8 mouse cellular contexts compared by ENCODE assay signal in the genomic region with DNA sequence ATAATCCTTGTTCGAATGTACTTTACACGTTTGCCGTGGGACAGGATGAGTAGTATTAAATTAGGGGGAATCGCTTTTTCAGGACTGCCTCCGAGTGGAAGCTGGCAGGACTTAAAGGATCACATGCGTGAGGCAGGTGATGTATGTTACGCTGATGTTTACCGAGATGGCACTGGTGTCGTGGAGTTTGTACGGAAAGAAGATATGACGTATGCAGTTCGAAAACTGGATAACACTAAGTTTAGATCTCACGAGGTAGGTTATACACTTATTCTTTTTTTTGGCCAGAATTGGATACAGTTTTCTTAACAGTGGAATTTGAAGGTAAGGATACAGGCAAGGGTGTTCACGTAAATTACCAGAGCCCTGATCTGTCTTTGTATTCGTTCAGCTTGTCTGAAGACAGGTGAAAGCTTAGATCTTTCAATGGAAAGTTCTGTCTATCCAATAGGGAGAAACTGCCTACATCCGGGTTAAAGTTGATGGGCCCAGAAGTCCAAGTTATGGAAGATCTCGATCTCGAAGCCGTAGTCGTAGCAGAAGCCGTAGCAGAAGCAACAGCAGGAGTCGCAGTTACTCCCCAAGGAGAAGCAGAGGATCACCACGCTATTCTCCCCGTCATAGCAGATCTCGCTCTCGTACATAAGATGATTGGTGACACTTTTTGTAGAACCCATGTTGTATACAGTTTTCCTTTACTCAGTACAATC. TPM values are rescaled to one million over a fixed set of nuclear protein-coding genes. Genes with fewer than 3 reads are reported as not detected.
A peak's percentile ranks its signal among the peaks of the same experiment; 100 is the strongest.
DNase-seq lines count a peak whose midpoint lies in the region; ATAC-seq and TF ChIP-seq lines count a peak whose summit lies in the region.

No protein-coding gene starts in this region.

- no peaks in the 10 kb centered on the region for H3K9me3 ChIP-seq in heart, embryonic 11.5 days (replicated peaks; ENCODE audit: control insufficient read depth, low read length)
- no peaks in the 10 kb centered on the region for H3K9me3 ChIP-seq in CH12.LX (replicated peaks; ENCODE audit: low read length)
- H3K9me3 ChIP-seq in forebrain, embryonic 10.5 days = no peaks in the 10 kb centered on the region
- no peaks in the 10 kb centered on the region for H3K9me3 ChIP-seq in stomach, postnatal 0 days (ENCODE audit: control insufficient read depth, low read length)

- H3K79me2 ChIP-seq in CH12.LX (replicated peaks; ENCODE audit: control insufficient read depth, extremely low read depth, insufficient read depth, poor library complexity, severe bottlenecking) = peaks cover 56% of the 10 kb centered on the region
- peaks cover 12% of the 10 kb centered on the region; the same call in 1 of the 2 replicates for H3K79me2 ChIP-seq in liver, adult 2 months (ENCODE audit: control insufficient read depth, insufficient read depth, low read length)

- H3K4me1 ChIP-seq in heart, embryonic 11.5 days (ENCODE audit: control insufficient read depth, insufficient read depth, low read length) = peaks cover 17% of the 10 kb centered on the region
- H3K4me1 ChIP-seq in CH12.LX (ENCODE audit: control insufficient read depth in 1 of 2, insufficient read depth in 2 of 2) = peaks cover 2 to 58% of the 10 kb centered on the region in 2 experiments; a peak in 3 of 4 replicates
- peaks cover 39% of the 10 kb centered on the region for H3K4me1 ChIP-seq in forebrain, embryonic 10.5 days
- peaks cover 8% of the 10 kb centered on the region; the same call in 1 of the 2 replicates for H3K4me1 ChIP-seq in liver, adult 2 months (ENCODE audit: control insufficient read depth, insufficient read depth, low read length)
- no peaks in the 10 kb centered on the region for H3K4me1 ChIP-seq in stomach, postnatal 0 days (replicated peaks; ENCODE audit: control insufficient read depth, insufficient read depth)

- dilution Hi-C loops in CH12.LX (cut with MboI; ENCODE audit: extremely low pct_ligation_motif_present, extremely low pct_unique_long_range_greater_than_20kb, low sequenced_read_pairs) = no loop called here

- H3K4me2 ChIP-seq in heart, embryonic 11.5 days = peak overlapping the region; percentile 81
- peak overlapping the region; percentile 76 for H3K4me2 ChIP-seq in CH12.LX (ENCODE audit: insufficient read depth, low read depth, poor library complexity, severe bottlenecking)
- H3K4me2 ChIP-seq in stomach, postnatal 0 days (replicated peaks; ENCODE audit: low read depth) = peak overlapping the region; percentile 61

- no peak for TF ChIP-seq POLR2A in CH12.LX (IDR thresholded peaks at IDR 0.05; ENCODE audit: low read depth, low read length)
- no peak for TF ChIP-seq POLR2A in liver, adult 2 months (IDR thresholded peaks at IDR 0.05; ENCODE audit: extremely low read depth, insufficient read depth, low read length)

- H3K27ac ChIP-seq in heart, embryonic 11.5 days (ENCODE audit: low read depth, low read length) = no peak overlapping the region
- H3K27ac ChIP-seq in CH12.LX (ENCODE audit: insufficient read depth, low read depth) = peak overlapping the region; percentile 47; the same call in 1 of the 2 replicates
- peak overlapping the region; percentile 100 for H3K27ac ChIP-seq in forebrain, embryonic 10.5 days
- H3K27ac ChIP-seq in liver, adult 2 months (replicated peaks; ENCODE audit: insufficient read depth, low read depth, low read length) = no peak overlapping the region
- H3K27ac ChIP-seq in stomach, postnatal 0 days (replicated peaks) = no peak overlapping the region

- in situ Hi-C loops in CH12.LX (cut with MboI; ENCODE audit: low pct_ligation_motif_present, low pct_unique_long_range_greater_than_20kb, low sequenced_read_pairs) = loop anchor here (5.0 kb wide), 1 partner anchor 62 kb away; a partner anchor contains a TSS

- 30% methylated on average over 26 of the region's 26 CpGs for WGBS in heart, embryonic 11.5 days (ENCODE audit: insufficient replicate concordance)
- WGBS in forebrain, embryonic 10.5 days = 47% methylated on average over 26 of the region's 26 CpGs
- 24% methylated on average over 26 of the region's 26 CpGs for WGBS in liver, adult 2 months
- WGBS in stomach, postnatal 0 days = 10% methylated on average over 26 of the region's 26 CpGs

- peak overlapping the region; percentile 100 for H3K9ac ChIP-seq in heart, embryonic 11.5 days (ENCODE audit: low read depth, low read length)
- H3K9ac ChIP-seq in CH12.LX (ENCODE audit: insufficient read depth, low read depth) = peak overlapping the region; percentile 99
- H3K9ac ChIP-seq in liver, adult 2 months (ENCODE audit: low read depth, low read length) = peak overlapping the region; percentile 48
- peak overlapping the region; percentile 99 for H3K9ac ChIP-seq in stomach, postnatal 0 days (ENCODE audit: low read length)

- no peaks in the 10 kb centered on the region for H3K27me3 ChIP-seq in heart, embryonic 11.5 days (ENCODE audit: control insufficient read depth, insufficient read depth, low read length)
- H3K27me3 ChIP-seq in CH12.LX (replicated peaks) = no peaks in the 10 kb centered on the region
- H3K27me3 ChIP-seq in forebrain, embryonic 10.5 days (ENCODE audit: poor library complexity, severe bottlenecking) = no peaks in the 10 kb centered on the region
- H3K27me3 ChIP-seq in liver, adult 2 months (ENCODE audit: control insufficient read depth, insufficient read depth, low read length) = no peaks in the 10 kb centered on the region
- H3K27me3 ChIP-seq in stomach, postnatal 0 days (ENCODE audit: control insufficient read depth, insufficient read depth, low read length) = no peaks in the 10 kb centered on the region

- TF ChIP-seq CTCF in CH12.LX (conservative IDR thresholded peaks at IDR 0.05 in 1 of 2, IDR thresholded peaks at IDR 0.05 in 1 of 2; ENCODE audit: low read depth in 2 of 2, low read length in 2 of 2) = no peak
- TF ChIP-seq CTCF in liver, adult 2 months (IDR thresholded peaks at IDR 0.05; ENCODE audit: low read depth, low read length) = no peak
- peak; percentile 33 for TF ChIP-seq CTCF in stomach, postnatal 0 days (IDR thresholded peaks at IDR 0.05; ENCODE audit: low read depth)

- no peak for ATAC-seq in heart, embryonic 11.5 days (replicated peaks; ENCODE audit: insufficient number of reproducible peaks, low FRiP score, low TSS enrichment)
- no peak for ATAC-seq in stomach, postnatal 0 days (ENCODE audit: low FRiP score, low TSS enrichment)

- no peak for TF ChIP-seq RAD21 in CH12.LX (IDR thresholded peaks at IDR 0.05; ENCODE audit: low read depth, low read length)

- H3K36me3 ChIP-seq in heart, embryonic 11.5 days (ENCODE audit: control insufficient read depth, insufficient read depth, low read length) = peaks cover 12% of the 10 kb centered on the region
- peaks cover 25 to 52% of the 10 kb centered on the region in 2 experiments for H3K36me3 ChIP-seq in CH12.LX (replicated peaks in 1 of 2; ENCODE audit: control insufficient read depth in 1 of 2, insufficient read depth in 1 of 2, low read length in 1 of 2)
- H3K36me3 ChIP-seq in forebrain, embryonic 10.5 days (replicated peaks) = peaks cover 58% of the 10 kb centered on the region
- peaks cover 21% of the 10 kb centered on the region for H3K36me3 ChIP-seq in liver, adult 2 months (ENCODE audit: control insufficient read depth, insufficient read depth, low read length)
- H3K36me3 ChIP-seq in stomach, postnatal 0 days (ENCODE audit: control insufficient read depth, insufficient read depth, low read length) = peaks cover 7% of the 10 kb centered on the region; the same call in 1 of the 2 replicates

- DNase-seq in heart, adult 8-10 months (ENCODE audit: low spot score) = no peak
- DNase-seq in CH12.LX (ENCODE audit: extremely low read depth) = peak; percentile 69
- no peak for DNase-seq in forebrain, embryonic 10.5 days (ENCODE audit: extremely low spot score, low spot score)
- peak; percentile 61 for DNase-seq in liver, adult 2 months (ENCODE audit: extremely low read depth, low read depth, low spot score)
- no peak for DNase-seq in stomach, postnatal 0 days (ENCODE audit: low spot score)
- DNase-seq in left cerebral cortex, postnatal 36 days (ENCODE audit: low spot score in 2 of 2) = no peak
- DNase-seq in cerebellum, adult 11-12 months = no peak

- peak overlapping the region; percentile 91 for H3K4me3 ChIP-seq in heart, embryonic 11.5 days (ENCODE audit: low read depth, low read length)
- peak overlapping the region; percentile 77 to 100 (median 88) for H3K4me3 ChIP-seq in CH12.LX (replicated peaks in 1 of 3; ENCODE audit: low read depth in 2 of 3, low read length in 2 of 3, poor library complexity in 1 of 3)
- peak overlapping the region; percentile 96 for H3K4me3 ChIP-seq in forebrain, embryonic 10.5 days
- H3K4me3 ChIP-seq in liver, adult 2 months (ENCODE audit: insufficient read depth, low read depth, low read length) = peak overlapping the region; percentile 93
- H3K4me3 ChIP-seq in stomach, postnatal 0 days (ENCODE audit: low read depth, low read length) = peak overlapping the region; percentile 98

- no peak for TF ChIP-seq EP300 in CH12.LX (IDR thresholded peaks at IDR 0.05; ENCODE audit: low read length)
- TF ChIP-seq EP300 in stomach, postnatal 0 days (optimal IDR thresholded peaks at IDR 0.05) = no peak

- intact Hi-C loops in left cerebral cortex, postnatal 36 days (cut with DNase I) = no loop called here

RNA-seq across cellular contexts. Expression of a gene that starts 1.9 kb away (rescaled TPM):
- polyA plus RNA-seq in heart, embryonic 11.5 days (2014; fragmentation: Nextera tagmentation; extraction: Ambion mirVana) = 205 and 242 TPM in 2 replicates
- 100 to 1,000 TPM in 3 of 4 experiments, 10 to 100 TPM in 1; 97.6 to 103 (median 102) TPM for total RNA-seq in heart, adult 8-10 months (2022)
- total RNA-seq in CH12.LX (2012; rRNA removed) = 416 and 617 TPM in 2 replicates
- 812 and 852 TPM in 2 replicates for total RNA-seq in CH12.LX (2014; rRNA removed)
- 705 and 730 TPM in 2 replicates for polyA plus RNA-seq in CH12.LX (2012; ENCODE audit: insufficient read length, low read depth)
- 404 and 428 TPM in 2 replicates for polyA plus RNA-seq in forebrain, embryonic 10.5 days (2016; fragmentation: Nextera tagmentation; extraction: Ambion mirVana)
- 72.0 and 84.0 TPM in 2 replicates for total RNA-seq in liver, adult 2 months (2014; rRNA removed)
- polyA plus RNA-seq in liver, adult 2 months (2012; rRNA removed) = 33.4 and 44.1 TPM in 2 replicates
- polyA plus RNA-seq in stomach, postnatal 0 days (2015; fragmentation: Nextera tagmentation; extraction: Ambion mirVana) = 88.1 and 97.5 TPM in 2 replicates
- total RNA-seq in left cerebral cortex, postnatal 36 days (2021) = 100 to 1,000 TPM; 153 to 205 TPM

RNA-seq across cellular contexts. Expression of a gene that starts 19.0 kb away (rescaled TPM):
- polyA plus RNA-seq in heart, embryonic 11.5 days (2014; fragmentation: Nextera tagmentation; extraction: Ambion mirVana) = 24.8 and 26.4 TPM in 2 replicates
- total RNA-seq in heart, adult 8-10 months (2022) = 10 to 100 TPM; 39.8 to 44.7 (median 41.8) TPM
- total RNA-seq in CH12.LX (2012; rRNA removed) (5.6 and 7.4 TPM in 2 replicates), CH12.LX (2014; rRNA removed) (8.3 and 9.8 TPM in 2 replicates)
- 10.1 and 11.4 TPM in 2 replicates for polyA plus RNA-seq in CH12.LX (2012; ENCODE audit: insufficient read length, low read depth)
- 61.6 and 62.6 TPM in 2 replicates for polyA plus RNA-seq in forebrain, embryonic 10.5 days (2016; fragmentation: Nextera tagmentation; extraction: Ambion mirVana)
- total RNA-seq in liver, adult 2 months (2014; rRNA removed) = 5.8 and 6.6 TPM in 2 replicates
- 3.6 and 3.8 TPM in 2 replicates for polyA plus RNA-seq in liver, adult 2 months (2012; rRNA removed)
- polyA plus RNA-seq in stomach, postnatal 0 days (2015; fragmentation: Nextera tagmentation; extraction: Ambion mirVana) = 15.9 and 18.1 TPM in 2 replicates
- total RNA-seq in left cerebral cortex, postnatal 36 days (2021) = 10 to 100 TPM; 24.4 to 26.2 TPM

RNA-seq across cellular contexts. Expression of a gene that starts 48.7 kb away (rescaled TPM):
- polyA plus RNA-seq in heart, embryonic 11.5 days (2014; fragmentation: Nextera tagmentation; extraction: Ambion mirVana) = 11.6 and 11.7 TPM in 2 replicates
- 10 to 100 TPM; 47.5 to 55.7 (median 51.0) TPM for total RNA-seq in heart, adult 8-10 months (2022)
- total RNA-seq in CH12.LX (2012; rRNA removed) (0.34 and 0.47 TPM in 2 replicates), CH12.LX (2014; rRNA removed) (0.18 and 0.20 TPM in 2 replicates)
- 0.51 and 0.76 TPM in 2 replicates for polyA plus RNA-seq in CH12.LX (2012; ENCODE audit: insufficient read length, low read depth)
- 20.0 and 24.9 TPM in 2 replicates for polyA plus RNA-seq in forebrain, embryonic 10.5 days (2016; fragmentation: Nextera tagmentation; extraction: Ambion mirVana)
- 0.87 and 1.5 TPM in 2 replicates for total RNA-seq in liver, adult 2 months (2014; rRNA removed)
- polyA plus RNA-seq in liver, adult 2 months (2012; rRNA removed) = 1.1 and 1.7 TPM in 2 replicates
- 12.8 and 13.7 TPM in 2 replicates for polyA plus RNA-seq in stomach, postnatal 0 days (2015; fragmentation: Nextera tagmentation; extraction: Ambion mirVana)
- total RNA-seq in left cerebral cortex, postnatal 36 days (2021) = 10 to 100 TPM; 23.9 to 31.7 TPM

Comparison
In these comparisons a context has a peak if more than half of its experiments do, and no peak if none do; other contexts are left out.
1. H3K27ac ChIP-seq: peak in CH12.LX (single experiment) and forebrain, embryonic 10.5 days (single experiment); none in heart, embryonic 11.5 days (single experiment), liver, adult 2 months (single experiment) and stomach, postnatal 0 days (single experiment).
2. H3K9ac ChIP-seq: peak in every context shown above with its lines; median percentile 100 in heart, embryonic 11.5 days; 99 in CH12.LX; 99 in stomach, postnatal 0 days; 48 in liver, adult 2 months.
3. DNase-seq: peak in CH12.LX (single experiment) and liver, adult 2 months (single experiment); none in heart, adult 8-10 months (single experiment), forebrain, embryonic 10.5 days (single experiment), stomach, postnatal 0 days (single experiment), left cerebral cortex, postnatal 36 days (0 of 2) and cerebellum, adult 11-12 months (single experiment).
4. Peak in every context shown above with its lines, with median percentiles within 50 percentile points of each other: H3K4me2 ChIP-seq and H3K4me3 ChIP-seq.